ENCODE assay signal across 8 mouse cellular contexts in genomic region chr7:126271712-126272683, GRCm38 (mm10). TPM values are rescaled to one million over a fixed set of nuclear protein-coding genes. Genes with fewer than 3 reads are reported as not detected.
DNase-seq lines count a peak whose midpoint lies in the region; ATAC-seq and TF ChIP-seq lines count a peak whose summit lies in the region.

Sbk1 (plus strand) TSS chr7:126272619.

- H3K27me3 ChIP-seq in hindbrain, postnatal 0 days (ENCODE audit: insufficient read depth, low read length) = no peaks in the 10 kb centered on the region

- H3K9ac ChIP-seq in hindbrain, postnatal 0 days (replicated peaks; ENCODE audit: low read length) = peak within 1 kb of the TSS; percentile 93

- H3K9me3 ChIP-seq in hindbrain, postnatal 0 days (ENCODE audit: low read length) = no peaks in the 10 kb centered on the region

- peak within 1 kb of the TSS; percentile 83 for H3K4me2 ChIP-seq in hindbrain, postnatal 0 days (ENCODE audit: low read depth, low read length)

- peak within 1 kb of the TSS; percentile 91 for H3K27ac ChIP-seq in cortical plate, adult 2 months (ENCODE audit: insufficient read depth, low read length)
- peak within 1 kb of the TSS; percentile 96 for H3K27ac ChIP-seq in hindbrain, postnatal 0 days

- no peaks in the 10 kb centered on the region; the same call in 1 of the 2 replicates for H3K36me3 ChIP-seq in hindbrain, postnatal 0 days (ENCODE audit: insufficient read depth, low read length)

- peak; percentile 90 for ATAC-seq in hindbrain, postnatal 0 days

- peak; percentile 76 for DNase-seq in adipocyte (ENCODE audit: low spot score)
- peak; percentile 81 to 90 for DNase-seq in gastrocnemius, adult 8-10 months (ENCODE audit: low spot score in 2 of 2)
- peak; percentile 95 for DNase-seq in hindbrain, postnatal 0 days (ENCODE audit: low spot score)
- peak; percentile 89 to 94 for DNase-seq in left cerebral cortex, adult 18-20 months (ENCODE audit: low spot score in 2 of 2)
- peak; percentile 93 to 97 for DNase-seq in lung, postnatal 4 days
- DNase-seq in retina, postnatal 1 day = peak; percentile 97
- peak; percentile 92 for DNase-seq in thymus, postnatal 4 days

- TF ChIP-seq CTCF in cortical plate, adult 2 months (IDR thresholded peaks at IDR 0.05; ENCODE audit: extremely low read depth, insufficient read depth, low read length) = no peak
- no peak for TF ChIP-seq CTCF in hindbrain, postnatal 0 days (IDR thresholded peaks at IDR 0.05; ENCODE audit: low read depth)

- 0 out of 2 replicates have a peak, but pooled peaks have one; percentile 28 for TF ChIP-seq POLR2A in cortical plate, adult 2 months (IDR thresholded peaks at IDR 0.05; ENCODE audit: extremely low read depth, insufficient read depth, low read length)

- peak within 1 kb of the TSS; percentile 82 for H3K4me3 ChIP-seq in cortical plate, adult 2 months (ENCODE audit: insufficient read depth, low read length)
- peak within 1 kb of the TSS; percentile 86 for H3K4me3 ChIP-seq in hindbrain, postnatal 0 days (ENCODE audit: low read length)

- H3K4me1 ChIP-seq in cortical plate, adult 2 months (ENCODE audit: control insufficient read depth, insufficient read depth, low read length) = peaks cover 4% of the 10 kb centered on the region; the same call in 1 of the 2 replicates
- peaks cover 31% of the 10 kb centered on the region for H3K4me1 ChIP-seq in hindbrain, postnatal 0 days (ENCODE audit: insufficient read depth, low read length)

- WGBS in hindbrain, postnatal 0 days = under 1% methylated on average over 72 of the region's 85 CpGs

RNA-seq across cellular contexts. Expression of gene Sbk1, which starts in this region (rescaled TPM):
- 46.1 and 49.2 TPM in 2 replicates for polyA plus RNA-seq in cortical plate, adult 2 months (2012; rRNA removed)
- total RNA-seq in gastrocnemius, adult 8-10 months (2022) = 10 to 100 TPM; 13.0 to 18.8 (median 16.8) TPM
- 530 and 565 TPM in 2 replicates for total RNA-seq in hindbrain, postnatal 0 days (2014; rRNA removed)
- polyA plus RNA-seq in hindbrain, postnatal 0 days (2015; fragmentation: Nextera tagmentation; extraction: Ambion mirVana) = 138 and 161 TPM in 2 replicates
- 10 to 100 TPM; 77.0 to 77.5 TPM for total RNA-seq in left cerebral cortex, adult 18-20 months (2021)

Comparison
In these comparisons a context has a peak if more than half of its experiments do, and no peak if none do; other contexts are left out.
1. Peak in every context shown above with its lines: DNase-seq, ATAC-seq, H3K4me3 ChIP-seq and H3K27ac ChIP-seq.